Mouse (Mus musculus) urinary bladder, postnatal 36 days (tissue): ENCODE measurements around the gene Ildr2.
A peak's percentile ranks its signal among the peaks of the same experiment; 100 is the strongest.

Experiments used
- DNase-seq, 2 experiments: peaks; one replicate each; pipeline ENCODE4 v3.0.0; 2022; ENCODE audit warnings: low spot score in 2 of 2, mixed read lengths in 1 of 2

Gene Ildr2

GRCm38 (mm10) chr1:166283451-166283850, 29.5 kb downstream of the Ildr2 start:
- no peak for DNase-seq

- no peak for DNase-seq
These were observed 30.5 kb downstream of the Ildr2 start for GRCm38 (mm10) chr1:166284390-166284789.

GRCm38 (mm10) chr1:166286231-166286630, 32.3 kb downstream of the Ildr2 start:
- no peak for DNase-seq

- DNase-seq = no peak
These were observed 36.6 kb downstream of the Ildr2 start for GRCm38 (mm10) chr1:166290562-166290961.

- DNase-seq = no peak
These were observed 39.1 kb downstream of the Ildr2 start for GRCm38 (mm10) chr1:166293086-166293485.

GRCm38 (mm10) chr1:166295548-166295947, 41.6 kb downstream of the Ildr2 start:
- no peak for DNase-seq

GRCm38 (mm10) chr1:166296371-166296770, 42.4 kb downstream of the Ildr2 start:
- no peak for DNase-seq

- no peak for DNase-seq
These were observed 43.0 kb downstream of the Ildr2 start for GRCm38 (mm10) chr1:166296971-166297370.

- DNase-seq = no peak
These were observed 43.7 kb downstream of the Ildr2 start for GRCm38 (mm10) chr1:166297499-166298111.

GRCm38 (mm10) chr1:166298884-166299283, 44.9 kb downstream of the Ildr2 start:
- DNase-seq = no peak

- DNase-seq = no peak
These were observed 45.9 kb downstream of the Ildr2 start for GRCm38 (mm10) chr1:166299821-166300220.

- no peak for DNase-seq
These were observed 46.6 kb downstream of the Ildr2 start for GRCm38 (mm10) chr1:166300526-166300925.

- no peak for DNase-seq
These were observed 50.7 kb downstream of the Ildr2 start for GRCm38 (mm10) chr1:166304352-166305240.

GRCm38 (mm10) chr1:166308471-166308850, 54.5 kb downstream of the Ildr2 start:
- no peak for DNase-seq

GRCm38 (mm10) chr1:166308851-166309715, 55.1 kb downstream of the Ildr2 start:
- DNase-seq = peak in 1 of 2 experiments; percentile 5

- DNase-seq = no peak
These were observed 57.2 kb downstream of the Ildr2 start for GRCm38 (mm10) chr1:166311151-166311550.

GRCm38 (mm10) chr1:166313637-166314036, 59.7 kb downstream of the Ildr2 start:
- DNase-seq = no peak

GRCm38 (mm10) chr1:166315706-166316105, 61.8 kb downstream of the Ildr2 start:
- no peak for DNase-seq

GRCm38 (mm10) chr1:166319132-166319698, 65.3 kb downstream of the Ildr2 start:
- DNase-seq = peak; percentile 35 to 43

- no peak for DNase-seq
These were observed 72.5 kb downstream of the Ildr2 start for GRCm38 (mm10) chr1:166326421-166326820.

- no peak for DNase-seq
These were observed 76.8 kb downstream of the Ildr2 start for GRCm38 (mm10) chr1:166330752-166331151.

GRCm38 (mm10) chr1:166339110-166339509, 85.2 kb downstream of the Ildr2 start:
- peak in 1 of 2 experiments; percentile 60 for DNase-seq
